Mouse (Mus musculus) intestine, embryonic 15.5 days (tissue): Measurements from ENCODE around the gene Srd5a2. TPM values are rescaled to one million over a fixed set of nuclear protein-coding genes. Genes with fewer than 3 reads are reported as not detected.

Experiments used
- ATAC-seq: fragments of 200-750 bp; cut with Nextera tagmentation; 2 replicates; pipeline ENCODE4 v1.8.0; 2017; ENCODE audit warnings: moderate TSS enrichment, moderate library complexity
- H3K27ac ChIP-seq: fragments of 300-500 bp; sonication (generic); 2 replicates; pipeline ENCODE4 v1.5.1; 2015; ENCODE audit warnings: mild to moderate bottlenecking, inconsistent platforms
- H3K27me3 ChIP-seq: fragments of 300-500 bp; sonication (generic); replicated peaks from 2 replicates; pipeline ENCODE4 v1.6.1; 2015; ENCODE audit warnings: inconsistent platforms
- H3K36me3 ChIP-seq: fragments of 300-500 bp; sonication (generic); 2 replicates; pipeline ENCODE4 v1.6.1; 2015; ENCODE audit warnings: inconsistent platforms
- H3K4me1 ChIP-seq: fragments of 300-500 bp; sonication (generic); replicated peaks from 2 replicates; pipeline ENCODE4 v1.6.1; 2015; ENCODE audit warnings: inconsistent platforms
- H3K4me2 ChIP-seq: fragments of 300-500 bp; sonication (generic); replicated peaks from 2 replicates; pipeline ENCODE4 v1.6.1; 2015; ENCODE audit warnings: mild to moderate bottlenecking, inconsistent platforms
- H3K4me3 ChIP-seq: fragments of 300-500 bp; sonication (generic); replicated peaks from 2 replicates; pipeline ENCODE4 v1.5.1; 2015; ENCODE audit warnings: inconsistent platforms
- H3K9ac ChIP-seq: fragments of 300-500 bp; sonication (generic); 2 replicates; pipeline ENCODE4 v1.6.1; 2015; ENCODE audit warnings: inconsistent platforms
- H3K9me3 ChIP-seq: fragments of 300-500 bp; sonication (generic); 2 replicates; pipeline ENCODE4 v1.6.1; 2016; ENCODE audit warnings: inconsistent platforms
- WGBS: fragments of 180-500 bp; shearing (Covaris S2); methylation state at CpG from one replicate; pipeline ENCODE4 v1.1.7; 2015; 5-methylcytosine and 5-hydroxymethylcytosine counted together
- polyA plus RNA-seq: library from polyadenylated mRNA; unstranded; fragments of >200 nt; fragmentation: Nextera tagmentation; extraction: Ambion mirVana; gene quantifications from 2 replicates; pipeline ENCODE4 v1.2.1, GENCODE M21; 2015

Srd5a2 gene
- polyA plus RNA-seq, 1 experiment from 2014 or later: 0.36 TPM

DNA sequence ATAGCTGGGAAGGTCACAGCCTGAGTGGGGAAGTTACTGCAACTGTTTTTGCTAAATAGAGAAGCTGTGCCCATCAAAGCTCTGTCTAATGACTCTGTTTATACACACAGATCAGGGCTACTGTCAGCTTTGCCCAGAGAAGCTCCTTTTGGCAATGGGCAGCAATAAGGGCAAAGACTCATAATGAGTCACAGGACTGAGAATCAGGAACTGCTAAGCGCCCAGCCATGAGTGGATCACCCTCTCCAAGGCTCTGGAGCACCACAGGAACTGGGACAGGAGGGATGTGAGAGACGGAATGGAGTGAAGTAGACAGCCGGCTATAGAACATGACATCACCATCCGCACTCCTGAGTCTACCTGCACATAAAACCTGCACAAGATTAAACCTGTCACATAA is 29.4 kb downstream of the Srd5a2 start:
- Histone ChIP-seq H3K9me3 (no peaks in the 10 kb centered on the region), H3K4me3 (no peak overlapping the region), H3K4me2 (no peak overlapping the region), H3K27ac (no peak overlapping the region), H3K9ac (no peak overlapping the region), H3K36me3 (no peaks in the 10 kb centered on the region), H3K4me1 (no peaks in the 10 kb centered on the region), H3K27me3 (no peaks in the 10 kb centered on the region)
- ATAC-seq: no peak
- 77% methylated on average over 4 of the region's 4 CpGs for WGBS

DNA sequence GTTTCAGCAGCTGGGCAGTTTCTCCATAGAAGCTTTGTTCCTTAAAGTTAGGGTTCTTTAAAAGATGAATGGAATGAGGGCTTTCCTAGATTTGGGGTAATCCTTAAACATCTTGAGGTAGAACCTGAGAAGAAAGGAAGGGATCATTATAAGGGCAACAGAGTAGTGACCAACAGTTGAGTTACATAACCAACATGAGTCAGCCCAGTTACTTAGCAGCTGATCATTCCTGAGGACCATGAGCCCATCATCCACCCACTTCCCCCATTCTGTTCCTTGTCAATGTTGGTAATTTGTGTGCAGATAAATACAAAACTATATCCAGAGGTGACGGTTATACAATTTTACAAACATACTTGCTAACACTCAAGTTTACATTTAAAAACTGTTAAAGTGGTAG is 30.1 kb downstream of the Srd5a2 start:
- no peak overlapping the region for H3K4me3 ChIP-seq
- no peaks in the 10 kb centered on the region for H3K27me3 ChIP-seq
- H3K9me3 ChIP-seq: no peaks in the 10 kb centered on the region
- no peak overlapping the region for H3K27ac ChIP-seq
- no peak overlapping the region for H3K4me2 ChIP-seq
- no peak for ATAC-seq
- H3K4me1 ChIP-seq: no peaks in the 10 kb centered on the region
- 93% methylated on average over 1 of the region's 1 CpGs for WGBS
- no peak overlapping the region for H3K9ac ChIP-seq
- H3K36me3 ChIP-seq: no peaks in the 10 kb centered on the region

DNA sequence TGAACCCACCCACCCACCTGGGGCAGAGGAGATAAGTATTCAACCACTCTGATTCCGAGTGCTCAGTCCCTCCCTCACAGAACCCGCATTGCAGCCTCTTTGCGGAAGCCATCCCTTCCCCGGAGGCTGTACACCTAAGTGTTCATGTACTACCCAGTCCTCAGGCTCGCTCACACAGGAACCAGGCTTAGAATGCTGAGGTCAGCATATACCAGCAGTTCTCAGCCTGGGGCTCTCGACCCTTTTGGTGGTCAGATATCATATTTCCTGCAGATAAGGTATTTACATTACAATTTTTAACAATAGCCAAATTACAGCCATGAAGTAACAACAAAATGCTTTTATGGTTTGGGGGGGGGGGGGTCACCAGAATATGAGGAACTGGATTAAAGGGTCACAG is 32.6 kb downstream of the Srd5a2 start:
- Histone ChIP-seq H3K36me3 (no peaks in the 10 kb centered on the region), H3K4me2 (no peak overlapping the region), H3K27me3 (no peaks in the 10 kb centered on the region), H3K4me3 (no peak overlapping the region), H3K9me3 (no peaks in the 10 kb centered on the region), H3K4me1 (no peaks in the 10 kb centered on the region), H3K27ac (no peak overlapping the region), H3K9ac (no peak overlapping the region)
- ATAC-seq: no peak
- WGBS: 78% methylated on average over 6 of the region's 6 CpGs

DNA sequence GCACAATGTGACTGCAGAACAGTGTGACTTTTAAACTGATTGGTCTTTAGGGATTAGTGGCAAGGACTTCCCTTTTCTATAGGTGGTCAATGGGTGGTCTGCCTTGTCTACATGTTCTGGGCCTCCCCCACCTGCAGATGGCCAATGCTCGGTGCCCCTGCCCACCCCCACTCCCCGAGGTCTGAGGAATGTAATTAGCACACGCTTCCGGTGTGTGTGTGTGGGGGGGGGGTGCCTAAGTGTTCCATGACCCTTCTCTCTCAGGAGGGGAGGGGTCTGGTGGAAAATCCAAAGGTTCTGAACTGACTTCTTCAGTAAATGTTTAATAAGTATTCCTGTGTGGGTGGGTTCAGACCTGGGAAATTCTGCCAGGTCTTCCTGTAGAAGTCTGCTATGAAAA is 39.0 kb downstream of the Srd5a2 start:
- ATAC-seq: no peak
- H3K9me3 ChIP-seq: no peaks in the 10 kb centered on the region
- 58% methylated on average over 4 of the region's 4 CpGs for WGBS

DNA sequence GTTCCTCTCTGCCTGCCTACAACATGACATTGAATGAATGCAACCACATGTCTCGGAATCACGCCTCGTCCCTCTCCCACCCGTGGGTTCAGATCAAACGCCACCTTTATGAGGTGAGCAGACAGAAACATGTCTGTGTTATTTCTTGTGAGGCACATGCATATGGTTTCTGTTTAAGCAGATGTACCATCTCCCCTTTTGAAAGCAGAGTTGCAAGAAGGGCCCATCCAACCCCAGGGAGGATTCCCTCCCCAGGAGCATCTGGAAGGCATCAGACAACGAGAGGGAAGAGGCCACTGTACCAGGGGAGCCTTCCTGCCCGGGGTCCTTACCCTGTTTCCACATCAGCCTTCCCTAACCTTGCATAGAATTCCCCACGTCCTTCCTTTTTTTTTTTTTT is 40.7 kb downstream of the Srd5a2 start:
- ATAC-seq: no peak
- 55% methylated on average over 8 of the region's 8 CpGs for WGBS
- H3K9me3 ChIP-seq: no peaks in the 10 kb centered on the region

More for the DNA sequence above, 39.0 kb downstream of the Srd5a2 start:
- Histone ChIP-seq H3K4me3 (no peak overlapping the region), H3K36me3 (no peaks in the 10 kb centered on the region), H3K4me2 (no peak overlapping the region), H3K9ac (no peak overlapping the region), H3K27me3 (no peaks in the 10 kb centered on the region), H3K4me1 (no peaks in the 10 kb centered on the region), H3K27ac (no peak overlapping the region)

DNA sequence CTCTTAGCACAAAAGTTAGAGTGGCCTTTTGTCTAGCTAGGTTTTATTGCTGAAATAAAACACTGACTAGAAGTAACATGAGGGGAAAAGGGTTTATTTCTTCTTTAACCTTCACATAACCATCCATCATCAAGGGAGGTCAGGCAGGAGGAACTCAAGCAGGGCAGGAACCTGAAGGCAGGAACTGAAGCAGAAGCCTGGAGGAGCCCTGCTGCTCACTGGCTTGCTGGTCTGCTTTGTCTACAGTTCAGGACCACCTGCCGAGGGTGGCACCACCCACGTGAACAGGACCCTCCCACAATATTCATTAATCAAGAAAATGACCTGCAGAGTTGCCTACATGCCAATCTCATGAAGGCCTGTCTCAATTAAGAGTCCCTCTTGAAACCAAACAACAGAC is 45.3 kb downstream of the Srd5a2 start:
- Histone ChIP-seq H3K4me3 (no peak overlapping the region), H3K27me3 (no peaks in the 10 kb centered on the region), H3K9ac (no peak overlapping the region), H3K27ac (no peak overlapping the region), H3K4me2 (no peak overlapping the region), H3K4me1 (no peaks in the 10 kb centered on the region), H3K36me3 (no peaks in the 10 kb centered on the region), H3K9me3 (no peaks in the 10 kb centered on the region)
- WGBS: 82% methylated on average over 2 of the region's 2 CpGs
- ATAC-seq: no peak

More for the DNA sequence above, 40.7 kb downstream of the Srd5a2 start:
- Histone ChIP-seq H3K9ac (no peak overlapping the region), H3K36me3 (no peaks in the 10 kb centered on the region), H3K4me1 (no peaks in the 10 kb centered on the region), H3K4me3 (no peak overlapping the region), H3K4me2 (no peak overlapping the region), H3K27me3 (no peaks in the 10 kb centered on the region), H3K27ac (no peak overlapping the region)

DNA sequence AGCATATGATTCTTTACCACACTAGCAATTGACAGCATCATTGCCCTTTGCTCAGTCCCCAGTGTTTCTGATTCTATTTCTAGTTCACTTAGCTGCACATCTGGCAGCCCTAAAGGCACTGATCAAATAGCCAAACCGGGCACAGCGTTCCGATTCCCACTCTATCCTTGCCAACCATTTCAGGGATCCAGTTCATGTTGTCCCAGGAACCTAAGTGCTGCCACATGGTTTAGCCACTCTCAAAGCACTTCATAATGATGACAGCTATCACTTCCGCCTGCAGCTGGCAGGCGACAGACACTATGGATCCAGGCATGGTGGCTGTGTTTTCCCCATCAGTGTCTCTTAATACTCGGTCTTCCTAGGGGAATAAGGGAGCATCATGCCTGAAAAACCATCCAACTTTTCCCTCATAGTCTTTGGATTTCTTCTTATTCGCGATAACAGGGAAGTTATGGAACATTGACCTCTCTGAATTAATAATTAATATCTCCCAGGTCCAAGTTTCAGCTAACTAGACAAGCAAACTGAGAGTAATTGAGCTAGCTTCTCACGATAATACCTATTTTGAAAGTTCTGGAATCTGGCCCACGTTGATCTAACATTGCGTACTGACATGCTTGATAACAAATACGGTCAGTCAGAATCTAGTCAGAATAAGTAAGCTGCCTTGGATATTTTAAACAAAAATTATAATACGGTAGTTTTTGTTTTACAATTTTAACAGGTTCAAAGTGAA is 51.6 kb downstream of the Srd5a2 start:
- ATAC-seq: no peak; the same call in 1 of the 2 replicates
- no peak overlapping the region for H3K9ac ChIP-seq
- no peaks in the 10 kb centered on the region for H3K36me3 ChIP-seq
- H3K4me3 ChIP-seq: no peak overlapping the region
- no peak overlapping the region for H3K27ac ChIP-seq
- no peaks in the 10 kb centered on the region for H3K27me3 ChIP-seq
- H3K9me3 ChIP-seq: no peaks in the 10 kb centered on the region
- H3K4me1 ChIP-seq: no peaks in the 10 kb centered on the region
- 84% methylated on average over 13 of the region's 13 CpGs for WGBS
- no peak overlapping the region for H3K4me2 ChIP-seq

DNA sequence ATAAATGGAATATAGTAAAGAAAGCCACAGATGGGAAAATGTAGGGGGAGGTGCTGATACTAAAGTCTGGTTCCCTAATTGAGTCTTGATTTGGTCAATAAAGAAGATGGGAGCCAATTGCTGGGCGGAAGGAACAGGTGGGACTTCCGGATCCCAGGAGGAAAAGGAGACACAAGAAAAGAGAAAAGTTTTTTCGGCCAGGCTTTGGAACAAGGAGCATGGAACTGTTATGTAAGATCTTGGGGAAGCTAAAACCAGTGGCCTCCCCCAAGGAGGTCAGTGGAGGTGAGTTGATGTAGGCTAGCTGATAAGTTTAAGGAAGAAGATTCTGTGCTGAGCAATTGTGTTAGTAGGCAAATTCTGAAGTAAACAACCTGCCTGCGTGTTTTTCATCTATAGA is 56.5 kb downstream of the Srd5a2 start:
- Histone ChIP-seq H3K36me3 (no peaks in the 10 kb centered on the region), H3K27me3 (no peaks in the 10 kb centered on the region), H3K4me3 (no peak overlapping the region), H3K4me2 (no peak overlapping the region), H3K9me3 (no peaks in the 10 kb centered on the region), H3K27ac (no peak overlapping the region), H3K4me1 (no peaks in the 10 kb centered on the region), H3K9ac (no peak overlapping the region)
- no peak for ATAC-seq
- 79% methylated on average over 4 of the region's 4 CpGs for WGBS

DNA sequence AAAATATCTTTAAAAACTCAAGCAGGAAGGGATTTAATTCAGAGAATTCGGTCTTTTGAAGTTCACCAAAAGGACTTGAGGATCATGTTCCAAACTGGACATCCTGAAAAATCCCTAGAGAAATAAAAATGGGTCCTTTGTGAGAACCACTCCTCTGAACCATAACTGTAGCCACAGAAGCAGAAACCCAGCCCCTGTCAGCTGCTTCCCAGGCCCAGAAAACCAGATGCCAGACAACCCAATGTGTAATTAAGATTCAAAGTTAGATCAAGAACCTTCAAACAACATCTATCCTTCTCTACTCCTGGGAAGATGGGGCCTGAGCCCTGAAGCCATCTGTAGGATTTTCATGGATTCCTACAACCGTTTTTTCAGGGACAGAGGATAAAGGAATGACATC is 61.1 kb downstream of the Srd5a2 start:
- Histone ChIP-seq H3K4me3 (no peak overlapping the region), H3K9ac (no peak overlapping the region), H3K27ac (no peak overlapping the region), H3K9me3 (no peaks in the 10 kb centered on the region), H3K27me3 (no peaks in the 10 kb centered on the region), H3K36me3 (no peaks in the 10 kb centered on the region), H3K4me2 (no peak overlapping the region), H3K4me1 (no peaks in the 10 kb centered on the region)
- no peak for ATAC-seq
- WGBS: 78% methylated on average over 2 of the region's 2 CpGs

DNA sequence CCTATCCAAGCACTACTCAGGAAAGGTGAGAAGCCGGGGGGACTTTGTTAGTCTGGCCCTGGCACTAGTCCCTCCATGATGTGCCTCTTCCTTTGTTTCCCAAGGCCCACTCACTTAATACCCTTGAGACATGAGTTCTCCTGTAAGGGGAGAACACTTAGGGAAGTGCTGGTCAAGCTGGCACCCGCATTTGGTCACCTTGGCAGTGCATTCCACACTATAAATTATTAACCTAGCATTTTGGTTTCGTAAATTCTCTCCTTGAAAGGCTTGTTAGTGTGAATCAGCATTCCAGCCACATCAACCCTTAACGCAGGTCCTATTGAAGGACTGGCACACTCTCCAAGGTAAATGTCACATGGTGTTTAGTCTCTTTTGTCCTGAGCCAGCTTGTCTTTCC is 61.8 kb downstream of the Srd5a2 start:
- H3K27ac ChIP-seq: no peak overlapping the region
- no peak overlapping the region for H3K9ac ChIP-seq
- WGBS: 76% methylated on average over 4 of the region's 4 CpGs
- H3K9me3 ChIP-seq: no peaks in the 10 kb centered on the region
- no peak for ATAC-seq
- H3K36me3 ChIP-seq: no peaks in the 10 kb centered on the region
- no peaks in the 10 kb centered on the region for H3K27me3 ChIP-seq
- no peak overlapping the region for H3K4me2 ChIP-seq
- H3K4me3 ChIP-seq: no peak overlapping the region
- no peaks in the 10 kb centered on the region for H3K4me1 ChIP-seq

DNA sequence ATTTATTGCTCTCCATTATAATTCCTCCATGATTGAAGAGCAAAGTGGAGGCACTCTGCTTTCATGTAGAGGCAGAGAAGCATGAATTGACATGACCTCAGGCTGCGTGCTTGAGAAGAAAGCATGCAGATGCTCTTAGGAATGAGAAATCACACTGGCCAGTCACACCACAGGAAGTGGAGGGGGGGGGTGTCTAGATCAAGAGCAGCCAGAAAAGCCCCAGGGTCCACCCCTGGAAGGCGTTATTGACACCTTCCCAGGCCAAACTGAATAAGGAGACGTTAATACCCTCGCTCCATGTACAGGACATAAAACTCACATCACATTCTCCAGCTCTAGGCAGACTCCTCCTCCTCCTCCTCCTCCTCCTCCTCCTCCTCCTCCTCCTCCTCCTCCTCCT is 63.2 kb downstream of the Srd5a2 start:
- 17% methylated on average over 4 of the region's 4 CpGs for WGBS
- Histone ChIP-seq H3K27ac (no peak overlapping the region), H3K36me3 (no peaks in the 10 kb centered on the region), H3K9me3 (no peaks in the 10 kb centered on the region), H3K9ac (no peak overlapping the region), H3K4me2 (no peak overlapping the region), H3K27me3 (no peaks in the 10 kb centered on the region), H3K4me1 (no peaks in the 10 kb centered on the region), H3K4me3 (no peak overlapping the region)
- no peak for ATAC-seq

DNA sequence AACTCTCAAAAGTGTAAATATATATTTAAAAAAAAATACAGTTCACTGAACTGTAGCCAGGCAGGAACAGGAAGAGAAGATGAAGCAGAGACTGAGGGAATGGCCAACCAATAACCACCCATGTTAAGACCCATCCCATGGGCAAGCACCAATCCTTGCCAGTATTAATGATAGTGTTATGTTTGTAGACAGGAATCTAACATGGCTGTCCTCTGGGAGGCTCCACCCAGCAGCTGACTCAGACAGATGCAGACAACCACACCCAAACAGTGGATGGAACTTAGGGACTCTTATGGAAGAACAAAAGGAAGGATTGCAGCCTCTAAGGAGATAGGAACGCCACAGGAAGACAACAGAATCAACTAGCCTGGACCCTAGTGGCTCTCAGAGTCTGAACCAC is 64.8 kb downstream of the Srd5a2 start:
- H3K27ac ChIP-seq: no peak overlapping the region
- H3K36me3 ChIP-seq: no peaks in the 10 kb centered on the region
- no peaks in the 10 kb centered on the region for H3K27me3 ChIP-seq
- no peak for ATAC-seq
- no peaks in the 10 kb centered on the region for H3K9me3 ChIP-seq
- H3K4me3 ChIP-seq: no peak overlapping the region
- H3K9ac ChIP-seq: no peak overlapping the region
- no peaks in the 10 kb centered on the region for H3K4me1 ChIP-seq
- H3K4me2 ChIP-seq: no peak overlapping the region
- WGBS: 89% methylated on average over 1 of the region's 1 CpGs

DNA sequence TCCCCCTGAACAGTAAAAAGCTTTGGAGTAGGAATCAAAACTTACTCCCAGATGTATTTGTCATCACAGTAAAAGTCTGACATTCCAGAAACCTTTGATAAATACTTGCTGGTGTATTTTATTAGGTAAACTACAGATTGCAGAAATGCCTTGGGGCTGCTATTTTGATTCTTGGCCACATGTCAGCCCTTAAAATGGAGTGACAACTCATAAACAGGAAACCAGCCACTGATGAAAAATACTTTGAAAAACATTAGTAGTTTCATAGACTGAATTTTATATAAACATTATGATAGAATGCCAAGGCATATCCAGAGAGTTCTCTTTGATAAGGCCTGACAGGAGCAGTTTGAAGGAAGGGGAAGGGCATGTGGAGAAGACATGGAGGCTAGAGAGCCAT is 71.7 kb downstream of the Srd5a2 start:
- no peaks in the 10 kb centered on the region for H3K9me3 ChIP-seq
- H3K9ac ChIP-seq: no peak overlapping the region
- no peak overlapping the region for H3K27ac ChIP-seq
- no peaks in the 10 kb centered on the region for H3K4me1 ChIP-seq
- H3K4me2 ChIP-seq: no peak overlapping the region
- no peak for ATAC-seq
- H3K4me3 ChIP-seq: no peak overlapping the region
- no peaks in the 10 kb centered on the region for H3K36me3 ChIP-seq
- no peaks in the 10 kb centered on the region for H3K27me3 ChIP-seq
